Mouse (Mus musculus) forebrain, embryonic 12.5 days (tissue): Measurements from ENCODE around the gene Fndc8. TPM values are rescaled to one million over a fixed set of nuclear protein-coding genes. Genes with fewer than 3 reads are reported as not detected.
A peak's percentile ranks its signal among the peaks of the same experiment; 100 is the strongest.

Experiments used
- ATAC-seq: fragments of 200-750 bp; cut with Nextera tagmentation; 2 replicates; pipeline ENCODE4 v1.8.0; 2017; ENCODE audit warnings: moderate TSS enrichment; ENCODE audit not compliant: low FRiP score
- H3K27ac ChIP-seq: fragments of 300-500 bp; sonication (generic); 2 replicates; pipeline ENCODE4 v1.5.1; 2016; ENCODE audit warnings: mild to moderate bottlenecking
- H3K27me3 ChIP-seq: fragments of 300-500 bp; sonication (generic); 2 replicates; pipeline ENCODE4 v1.6.1; 2016; ENCODE audit warnings: mild to moderate bottlenecking
- H3K36me3 ChIP-seq: fragments of 300-500 bp; sonication (generic); replicated peaks from 2 replicates; pipeline ENCODE4 v1.6.1; 2016; ENCODE audit warnings: mild to moderate bottlenecking
- H3K4me1 ChIP-seq: fragments of 300-500 bp; sonication (generic); 2 replicates; pipeline ENCODE4 v1.6.1; 2016
- H3K4me2 ChIP-seq: fragments of 300-500 bp; sonication (generic); 2 replicates; pipeline ENCODE4 v1.6.1; 2016; ENCODE audit warnings: mild to moderate bottlenecking, moderate library complexity
- H3K4me3 ChIP-seq: fragments of 300-500 bp; sonication (generic); replicated peaks from 2 replicates; pipeline ENCODE4 v1.5.1; 2016; ENCODE audit warnings: mild to moderate bottlenecking
- H3K9ac ChIP-seq: fragments of 300-500 bp; sonication (generic); 2 replicates; pipeline ENCODE4 v1.6.1; 2016; ENCODE audit warnings: mild to moderate bottlenecking
- H3K9me3 ChIP-seq: fragments of 300-500 bp; sonication (generic); 2 replicates; pipeline ENCODE4 v1.6.1; 2016
- WGBS: fragments of 180-500 bp; shearing (Covaris S2); methylation state at CpG from one replicate; pipeline ENCODE4 v1.1.7; 2016; 5-methylcytosine and 5-hydroxymethylcytosine counted together
- polyA plus RNA-seq: library from polyadenylated mRNA; unstranded; fragments of >200 nt; fragmentation: Nextera tagmentation; extraction: Ambion mirVana; gene quantifications from 2 replicates; pipeline ENCODE4 v1.2.1, GENCODE M21; 2016

The Fndc8 gene
- polyA plus RNA-seq, 1 experiment from 2014 or later, result 0.40 TPM

DNA sequence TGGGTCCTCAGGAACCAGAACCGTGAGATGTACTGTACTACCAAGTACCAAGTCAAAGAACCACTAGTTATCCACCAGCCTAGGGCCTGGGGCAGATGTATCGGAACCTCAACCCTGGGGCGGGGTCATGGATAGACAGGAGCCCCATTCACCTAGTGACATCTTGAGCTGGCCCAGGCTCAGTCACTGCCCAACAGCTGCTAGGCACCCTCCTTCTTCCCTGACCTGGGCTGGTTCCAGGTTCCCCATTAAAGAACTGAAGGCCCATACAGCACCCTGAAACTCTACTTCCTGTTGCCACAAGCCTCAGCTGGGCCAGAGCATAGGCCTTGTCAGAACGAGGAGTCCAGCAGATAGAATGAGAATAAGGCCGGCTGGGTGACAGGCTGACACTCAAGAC is 7.8 kb downstream of the Fndc8 start:
- Histone ChIP-seq H3K4me2 (no peak overlapping the region), H3K9ac (no peak overlapping the region), H3K4me1 (no peaks in the 10 kb centered on the region), H3K9me3 (no peaks in the 10 kb centered on the region), H3K4me3 (no peak overlapping the region), H3K27ac (no peak overlapping the region), H3K36me3 (peaks cover 67% of the 10 kb centered on the region), H3K27me3 (no peaks in the 10 kb centered on the region)
- no peak for ATAC-seq
- 89% methylated on average over 5 of the region's 5 CpGs for WGBS

DNA sequence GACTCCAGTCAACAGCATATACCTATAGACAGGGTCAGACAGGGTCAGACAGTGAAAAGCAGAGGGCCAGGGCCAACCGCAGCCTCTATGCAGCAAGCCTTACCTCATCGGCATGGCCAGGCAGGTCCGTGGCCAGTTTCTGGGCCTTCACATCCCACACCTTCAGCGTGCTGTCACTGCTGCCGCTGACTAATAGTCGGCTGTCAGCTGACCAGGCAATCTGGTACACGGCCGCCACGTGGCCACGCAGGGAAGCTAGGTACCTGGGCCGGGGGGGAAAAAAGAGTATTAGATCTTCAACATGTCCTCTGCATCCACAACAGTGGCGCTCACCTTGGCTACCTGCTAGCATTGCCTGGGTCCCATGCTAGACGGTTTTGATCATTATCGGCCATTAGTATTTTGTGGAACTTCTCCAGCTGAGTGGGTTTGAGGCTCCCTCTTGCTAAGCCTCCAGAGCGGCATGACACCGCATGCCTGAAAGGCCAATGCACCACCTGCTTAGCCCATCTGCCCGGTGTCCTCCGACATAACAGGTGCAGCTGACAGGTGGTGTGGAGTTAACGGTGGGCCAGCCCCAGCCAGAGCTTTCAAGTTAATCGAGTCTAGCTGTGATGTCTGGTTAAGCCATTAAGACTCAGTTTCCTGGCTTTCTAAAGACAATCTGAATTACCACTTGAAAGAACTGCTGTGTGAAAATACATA is 9.8 kb downstream of the Fndc8 start:
- no peak overlapping the region for H3K9ac ChIP-seq
- ATAC-seq, result no peak
- no peak overlapping the region for H3K27ac ChIP-seq
- no peaks in the 10 kb centered on the region for H3K4me1 ChIP-seq
- no peak overlapping the region for H3K4me3 ChIP-seq
- no peak overlapping the region for H3K4me2 ChIP-seq
- no peaks in the 10 kb centered on the region for H3K27me3 ChIP-seq
- peaks cover 83% of the 10 kb centered on the region for H3K36me3 ChIP-seq
- WGBS, result 91% methylated on average over 20 of the region's 20 CpGs
- H3K9me3 ChIP-seq, result no peaks in the 10 kb centered on the region

DNA sequence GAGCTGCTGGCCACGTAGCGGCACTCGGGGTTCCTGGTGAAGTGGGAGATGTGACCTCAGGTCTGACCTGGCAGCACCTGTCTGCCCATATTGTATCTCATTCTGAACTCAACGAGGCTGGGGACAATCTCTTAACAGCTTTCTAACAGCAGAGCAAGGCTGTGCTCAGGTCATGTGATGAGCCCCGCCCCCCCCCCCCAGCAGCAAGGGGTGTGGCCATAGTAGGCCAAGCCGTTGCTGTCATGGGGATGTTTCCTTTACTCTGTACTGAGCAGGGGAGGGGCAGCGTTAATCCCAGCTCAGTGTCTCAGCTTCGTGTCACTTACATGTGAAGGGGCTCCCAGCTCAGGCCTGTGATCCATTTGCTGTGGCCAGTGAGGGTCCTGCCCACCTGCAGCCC is 13.0 kb downstream of the Fndc8 start:
- no peak for ATAC-seq
- no peaks in the 10 kb centered on the region for H3K9me3 ChIP-seq
- H3K4me1 ChIP-seq, result peaks cover 11% of the 10 kb centered on the region
- H3K9ac ChIP-seq, result no peak overlapping the region
- H3K4me2 ChIP-seq, result no peak overlapping the region
- H3K4me3 ChIP-seq, result no peak overlapping the region
- H3K27me3 ChIP-seq, result no peaks in the 10 kb centered on the region
- H3K36me3 ChIP-seq, result peaks cover 64% of the 10 kb centered on the region
- 68% methylated on average over 8 of the region's 8 CpGs for WGBS
- no peak overlapping the region for H3K27ac ChIP-seq

DNA sequence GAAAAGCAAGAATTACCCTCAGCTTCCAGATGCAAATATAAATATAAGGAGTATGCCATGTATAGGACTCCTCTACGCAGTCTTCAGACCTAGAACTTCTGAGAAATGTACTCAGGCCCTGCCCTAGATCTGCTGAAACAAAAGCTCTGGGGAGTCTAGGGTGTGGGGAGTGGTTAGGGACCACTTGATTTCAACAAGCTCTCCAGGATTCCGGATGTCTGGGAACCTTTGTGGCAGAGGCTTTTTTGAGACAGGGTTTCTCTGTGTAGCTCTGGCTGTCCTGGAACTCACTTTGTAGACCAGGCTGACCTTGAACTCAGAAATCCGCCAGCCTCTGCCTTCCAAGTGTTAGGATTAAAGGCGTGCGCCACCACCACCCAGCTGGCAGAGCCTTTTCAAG is 13.9 kb downstream of the Fndc8 start:
- no peak overlapping the region for H3K4me3 ChIP-seq
- H3K9ac ChIP-seq, result no peak overlapping the region
- H3K27ac ChIP-seq, result no peak overlapping the region
- H3K4me2 ChIP-seq, result no peak overlapping the region
- peaks cover 56% of the 10 kb centered on the region for H3K36me3 ChIP-seq
- peaks cover 11% of the 10 kb centered on the region for H3K4me1 ChIP-seq
- 92% methylated on average over 5 of the region's 5 CpGs for WGBS
- no peak for ATAC-seq
- no peaks in the 10 kb centered on the region for H3K9me3 ChIP-seq
- no peaks in the 10 kb centered on the region for H3K27me3 ChIP-seq

DNA sequence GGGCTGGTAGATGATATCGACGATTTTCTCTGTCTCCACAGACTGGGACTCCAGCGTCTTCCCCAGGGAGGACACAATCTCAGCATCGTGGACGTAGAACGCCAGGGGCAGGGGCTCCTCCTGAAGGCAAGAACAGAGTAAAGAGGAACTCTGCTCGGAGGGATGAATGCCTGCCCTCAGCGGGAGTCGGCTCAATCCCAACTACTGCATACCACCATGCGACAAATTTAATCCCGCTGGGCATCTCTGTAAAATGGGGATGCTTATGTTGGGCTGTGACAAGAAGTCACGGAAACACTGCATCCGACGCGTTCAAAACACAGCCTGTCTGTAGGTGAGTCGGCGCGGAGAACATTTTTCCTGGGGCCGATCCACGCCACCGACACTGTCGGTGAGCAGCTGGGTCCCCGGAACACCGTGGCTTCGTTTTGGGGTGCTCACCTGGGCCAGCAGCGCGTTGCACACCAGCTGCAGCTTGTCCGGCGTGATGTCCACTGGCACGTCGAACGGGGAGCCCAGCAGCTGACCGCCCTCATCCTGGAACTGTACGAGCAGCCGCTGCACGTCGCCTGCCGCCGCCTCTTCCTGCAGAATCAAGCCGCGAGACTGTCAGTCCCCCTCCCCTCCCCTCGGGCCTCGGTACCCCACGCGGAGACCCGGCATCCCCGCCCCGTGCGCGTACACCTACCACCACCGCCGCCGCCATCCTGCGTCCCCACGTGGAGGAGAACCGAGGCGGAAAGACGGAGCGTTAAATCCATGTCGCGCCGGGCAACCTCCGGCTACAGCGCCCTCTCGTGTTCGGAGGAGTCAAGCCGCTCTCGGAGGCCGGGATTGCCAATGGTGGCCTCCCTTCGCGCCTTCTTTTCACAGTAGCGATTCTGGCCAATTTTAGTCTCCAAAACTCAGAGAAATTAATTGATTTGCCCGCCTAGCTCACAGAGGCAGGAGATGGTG is 16.0 kb downstream of the Fndc8 start, which contains the start of gene Nle1:
Nle1 (minus strand) TSS at position 761 of the 957 bp plus-strand sequence.
- Histone ChIP-seq H3K9me3 (no peaks in the 10 kb centered on the region), H3K4me3 (peak within 1 kb of the TSS; percentile 64), H3K36me3 (peaks cover 35% of the 10 kb centered on the region), H3K27ac (no peak within 1 kb of the TSS), H3K9ac (peak within 1 kb of the TSS; percentile 75), H3K27me3 (0 out of 2 replicates have a peak, but pooled peaks cover 3% of the 10 kb centered on the region), H3K4me1 (peaks cover 11% of the 10 kb centered on the region), H3K4me2 (peak within 1 kb of the TSS; percentile 76)
- 2% methylated on average over 73 of the region's 73 CpGs for WGBS
- peak; percentile 84 for ATAC-seq

GRCm38 (mm10) chr11:82908608-82908989 is 16.7 kb downstream of the Fndc8 start:
- Histone ChIP-seq H3K9ac (peak overlapping the region; percentile 75), H3K36me3 (peaks cover 28% of the 10 kb centered on the region), H3K4me1 (peaks cover 11% of the 10 kb centered on the region), H3K27me3 (0 out of 2 replicates have a peak, but pooled peaks cover 4% of the 10 kb centered on the region), H3K27ac (no peak overlapping the region), H3K4me3 (peak overlapping the region; percentile 64), H3K9me3 (no peaks in the 10 kb centered on the region), H3K4me2 (peak overlapping the region; percentile 76)
- 57% methylated on average over 10 of the region's 10 CpGs for WGBS
- no peak for ATAC-seq

DNA sequence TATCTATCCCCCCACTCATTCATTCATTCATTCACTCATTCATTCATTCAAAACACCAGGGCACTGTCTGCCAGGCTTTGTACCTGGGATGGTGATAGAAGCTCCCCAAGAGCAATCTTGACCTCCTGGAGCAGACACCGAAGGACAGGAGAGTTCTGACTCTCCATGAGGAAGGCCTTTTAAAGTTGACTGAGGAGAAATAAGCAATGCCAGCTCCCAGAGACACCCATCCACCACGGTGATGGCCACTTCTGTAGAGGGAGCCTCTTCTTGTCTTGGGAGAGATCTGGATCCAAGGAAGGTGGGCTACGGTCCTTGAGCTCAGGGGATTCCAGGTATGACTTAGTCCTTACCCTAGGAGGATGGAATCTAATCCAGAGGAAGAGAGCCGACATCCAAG is 18.3 kb downstream of the Fndc8 start, which contains the start of gene Unc45b:
Unc45b (plus strand) TSS at position 301 of the 400 bp plus-strand sequence.
- H3K27ac ChIP-seq, result no peak within 1 kb of the TSS
- H3K4me3 ChIP-seq, result no peak within 1 kb of the TSS
- H3K4me2 ChIP-seq, result no peak within 1 kb of the TSS
- H3K27me3 ChIP-seq, result 0 out of 2 replicates have a peak, but pooled peaks cover 9% of the 10 kb centered on the region
- H3K4me1 ChIP-seq, result peaks cover 11% of the 10 kb centered on the region
- no peaks in the 10 kb centered on the region for H3K9me3 ChIP-seq
- no peak for ATAC-seq
- peaks cover 11% of the 10 kb centered on the region for H3K36me3 ChIP-seq
- H3K9ac ChIP-seq, result no peak within 1 kb of the TSS
- WGBS, result 89% methylated on average over 4 of the region's 4 CpGs

DNA sequence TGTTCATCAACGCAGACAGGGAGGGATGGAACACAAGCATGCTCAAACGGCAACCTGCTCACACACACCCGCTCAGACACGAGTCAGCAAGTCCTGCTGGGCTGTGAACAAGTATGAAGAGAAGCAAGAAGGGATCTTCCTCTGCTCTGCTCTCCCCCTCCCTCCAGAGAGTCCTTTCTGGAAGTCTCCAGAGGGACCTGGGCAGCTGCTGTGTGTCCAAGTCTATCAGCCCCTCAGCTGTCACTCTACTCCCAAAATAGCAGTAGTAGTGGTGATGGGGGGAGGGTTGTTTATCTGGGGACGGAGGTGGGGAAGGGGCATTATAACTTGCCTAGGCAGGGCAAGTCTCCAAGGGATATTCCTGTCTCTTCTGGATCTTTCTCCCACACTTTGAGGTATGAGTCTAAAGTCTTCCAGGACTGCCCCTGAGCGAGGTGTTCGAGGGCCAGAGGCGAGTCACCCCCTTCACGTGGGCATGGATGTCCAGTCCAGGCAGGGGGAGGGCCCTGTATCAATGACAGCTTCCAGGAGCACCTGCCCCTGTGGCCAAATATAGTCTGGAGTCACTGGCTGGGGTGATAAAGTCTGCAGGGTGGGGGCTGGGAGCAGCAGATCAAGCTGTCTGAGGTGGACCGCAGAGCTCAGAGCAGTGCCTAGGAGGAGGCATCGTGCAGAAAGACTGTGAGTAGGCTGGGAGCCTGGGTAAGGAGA is 18.9 kb downstream of the Fndc8 start:
- no peaks in the 10 kb centered on the region for H3K9me3 ChIP-seq
- H3K9ac ChIP-seq, result no peak overlapping the region
- H3K4me1 ChIP-seq, result peaks cover 11% of the 10 kb centered on the region
- 0 out of 2 replicates have a peak, but pooled peaks cover 9% of the 10 kb centered on the region for H3K27me3 ChIP-seq
- H3K4me2 ChIP-seq, result no peak overlapping the region
- H3K36me3 ChIP-seq, result peaks cover 6% of the 10 kb centered on the region
- 86% methylated on average over 11 of the region's 11 CpGs for WGBS
- no peak overlapping the region for H3K27ac ChIP-seq
- no peak overlapping the region for H3K4me3 ChIP-seq
- no peak for ATAC-seq

GRCm38 (mm10) chr11:82914711-82915352 is 22.9 kb downstream of the Fndc8 start:
- 0 out of 2 replicates have a peak, but pooled peaks have one; percentile 14 for ATAC-seq
- Histone ChIP-seq H3K4me3 (0 out of 2 replicates have a peak overlapping the region, but pooled peaks have one; percentile 17), H3K9me3 (no peaks in the 10 kb centered on the region), H3K4me2 (peak overlapping the region; percentile 47), H3K27me3 (peaks cover 13% of the 10 kb centered on the region; the same call in 1 of the 2 replicates), H3K4me1 (no peaks in the 10 kb centered on the region), H3K9ac (peak overlapping the region; percentile 41; the same call in 1 of the 2 replicates), H3K36me3 (no peaks in the 10 kb centered on the region), H3K27ac (no peak overlapping the region)
- WGBS, result 9% methylated on average over 16 of the region's 16 CpGs

GRCm38 (mm10) chr11:82920768-82921167 is 28.8 kb downstream of the Fndc8 start:
- peaks cover 18% of the 10 kb centered on the region for H3K27me3 ChIP-seq
- no peak for ATAC-seq
- H3K4me2 ChIP-seq, result no peak overlapping the region
- WGBS, result 67% methylated on average over 10 of the region's 10 CpGs
- no peak overlapping the region for H3K9ac ChIP-seq
- no peaks in the 10 kb centered on the region for H3K9me3 ChIP-seq
- no peaks in the 10 kb centered on the region for H3K36me3 ChIP-seq
- no peak overlapping the region for H3K27ac ChIP-seq
- no peaks in the 10 kb centered on the region for H3K4me1 ChIP-seq
- H3K4me3 ChIP-seq, result no peak overlapping the region

DNA sequence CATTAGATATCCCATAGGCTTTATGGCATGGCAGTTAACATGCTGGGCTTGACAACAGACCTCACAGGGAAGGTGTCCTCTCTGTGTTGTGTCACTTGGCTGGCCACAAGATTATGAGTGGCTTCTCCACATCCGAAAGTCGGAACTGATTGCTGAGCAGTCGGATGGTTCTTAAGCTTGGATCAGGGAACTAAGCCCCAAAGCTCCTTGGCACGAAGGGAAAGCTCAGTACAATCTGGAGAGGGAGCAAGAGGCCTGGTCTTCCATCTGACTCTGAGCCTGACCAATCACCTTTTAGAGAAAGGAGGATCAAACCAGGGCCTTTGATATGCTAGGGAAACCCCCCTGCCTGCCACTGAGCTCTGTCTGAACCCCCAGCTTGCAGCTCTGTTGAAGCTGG is 29.8 kb downstream of the Fndc8 start:
- no peaks in the 10 kb centered on the region for H3K36me3 ChIP-seq
- no peak overlapping the region for H3K27ac ChIP-seq
- WGBS, result 70% methylated on average over 4 of the region's 4 CpGs
- no peak for ATAC-seq
- peaks cover 27% of the 10 kb centered on the region for H3K27me3 ChIP-seq
- no peaks in the 10 kb centered on the region for H3K4me1 ChIP-seq
- no peak overlapping the region for H3K4me3 ChIP-seq
- no peak overlapping the region for H3K9ac ChIP-seq
- no peak overlapping the region for H3K4me2 ChIP-seq
- H3K9me3 ChIP-seq, result no peaks in the 10 kb centered on the region
